Mouse (Mus musculus) cerebellum, adult 9-10 months (tissue): ENCODE results near the gene Mat2b.

Experiments
- DNase-seq: peaks from one replicate; pipeline ENCODE4 v3.0.0; 2022

The Mat2b gene

DNA sequence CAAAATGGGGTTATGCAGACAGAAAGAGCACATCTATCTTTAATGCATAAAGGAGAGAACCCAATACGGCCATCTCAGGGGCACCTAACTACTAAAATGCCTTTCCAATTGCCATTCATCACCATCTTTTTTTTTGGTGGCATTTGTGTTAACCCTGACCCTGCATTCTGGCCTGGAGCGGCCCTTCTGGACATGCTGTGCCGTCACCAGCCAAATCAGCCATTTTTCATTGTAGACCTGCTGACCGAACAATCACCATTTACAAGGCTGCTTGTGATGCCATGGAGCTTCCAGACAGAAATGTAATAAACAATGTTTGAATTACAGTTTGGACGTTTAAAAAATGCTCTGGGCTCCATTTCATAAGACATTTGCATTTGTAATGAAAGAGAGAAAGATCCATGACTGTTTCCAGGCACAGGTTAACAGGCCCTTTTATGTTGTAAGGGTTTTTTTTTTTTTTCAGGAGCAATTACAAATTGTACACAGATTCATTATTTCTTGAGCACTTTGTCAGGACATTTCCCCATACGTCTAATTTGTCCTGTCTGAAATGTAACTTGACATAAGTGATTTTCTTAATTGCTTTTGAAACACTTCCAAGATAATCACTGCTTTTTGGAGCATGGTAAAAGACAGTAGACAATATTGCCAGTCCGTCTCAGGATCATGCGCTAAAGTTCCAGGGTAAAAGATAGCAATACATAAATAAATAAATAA lies 45.1 kb downstream of the Mat2b start:
- no peak for DNase-seq

DNA sequence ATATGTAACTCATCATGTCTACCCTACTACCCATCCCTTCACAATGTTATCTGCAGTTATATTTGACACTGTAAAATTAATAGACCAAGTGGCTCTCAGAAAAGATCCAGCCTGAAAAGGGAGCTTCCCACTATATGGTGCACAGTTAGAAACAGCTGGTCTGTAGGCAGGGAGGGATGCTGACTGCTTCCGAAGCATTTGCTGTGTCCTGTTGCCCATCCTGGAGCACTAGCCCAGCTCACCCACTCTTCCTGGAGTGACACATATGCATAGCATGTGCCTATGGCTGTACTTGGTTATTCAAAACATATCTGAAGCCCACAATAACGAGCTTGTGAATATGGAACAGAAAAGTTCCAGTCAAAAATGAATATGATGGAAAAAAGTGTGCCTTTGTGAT lies 47.8 kb downstream of the Mat2b start:
- DNase-seq: no peak
